Mouse (Mus musculus) CH12.LX (cell line): ENCODE results near the gene Strip1.

Experiments
- CHD2 ChIP-seq: IDR thresholded peaks from 2 replicates; pipeline ENCODE4 v1.6.1; 2011; ENCODE audit warnings: low read length, improper control_type of control experiment
- CTCF ChIP-seq, 2 experiments: IDR thresholded peaks in 1 of 2; conservative IDR thresholded peaks in 1 of 2; 2 replicates each; pipeline ENCODE4 v1.5.1; 2011 to 2012; ENCODE audit warnings: low read depth in 2 of 2, low read length in 2 of 2, improper control_type of control experiment in 1 of 2, inconsistent platforms in 1 of 2, mild to moderate bottlenecking in 1 of 2, moderate library complexity in 1 of 2
- E2F4 ChIP-seq: IDR thresholded peaks from 2 replicates; pipeline ENCODE4 v1.6.1; 2011; ENCODE audit warnings: low read depth, low read length, improper control_type of control experiment; ENCODE audit not compliant: insufficient replicate concordance
- EP300 ChIP-seq: IDR thresholded peaks from 2 replicates; pipeline ENCODE4 v1.6.1; 2011; ENCODE audit warnings: low read length, improper control_type of control experiment
- MYC ChIP-seq: IDR thresholded peaks from 2 replicates; pipeline ENCODE4 v1.6.1; 2011; ENCODE audit warnings: low read depth, mild to moderate bottlenecking, improper control_type of control experiment, low read length
- POLR2A ChIP-seq: IDR thresholded peaks from 2 replicates; pipeline ENCODE4 v1.6.1; 2011; ENCODE audit warnings: low read depth, mild to moderate bottlenecking, improper control_type of control experiment, low read length
- TBP ChIP-seq: conservative IDR thresholded peaks from 2 replicates; pipeline ENCODE4 v1.6.1; 2011; ENCODE audit warnings: low read depth, low read length, improper control_type of control experiment

GRCm38 (mm10) chr3:107611394-107611793 lies 20.1 kb downstream of the Strip1 start:
- no peak for TF ChIP-seq TBP
- no peak for TF ChIP-seq E2F4
- no peak for TF ChIP-seq CTCF (conservative IDR thresholded peaks at IDR 0.05 in 1 of 2, IDR thresholded peaks at IDR 0.05 in 1 of 2; ENCODE audit: low read depth in 2 of 2, low read length in 2 of 2)
- no peak for TF ChIP-seq CHD2
- TF ChIP-seq MYC, result no peak; the same call in 1 of the 2 replicates
- TF ChIP-seq POLR2A, result no peak
- TF ChIP-seq EP300, result peak; percentile 52; the same call in 1 of the 2 replicates
